Mouse (Mus musculus) megakaryocyte, embryonic 14.5 days (primary cell): ENCODE measurements around the gene Klhl42.

ENCODE experiments used
- FLI1 ChIP-seq: IDR thresholded peaks from 2 replicates; pipeline ENCODE4 v1.6.1; 2012; ENCODE audit warnings: low read length, inconsistent platforms, mixed read lengths
- GATA1 ChIP-seq: IDR thresholded peaks from 3 replicates; pipeline ENCODE4 v1.6.1; 2012; ENCODE audit warnings: mixed read lengths, low read length, inconsistent platforms, borderline replicate concordance

GRCm38 (mm10) chr6:147085398-147086040 is 5.7 kb upstream of the Klhl42 start:
- TF ChIP-seq GATA1: no peak
- TF ChIP-seq FLI1: no peak
